Mouse (Mus musculus): ENCODE measurements around the gene Fastkd2. TPM values are rescaled to one million over a fixed set of nuclear protein-coding genes. Genes with fewer than 3 reads are reported as not detected.

Fastkd2 gene
- polyA plus RNA-seq (2012; rRNA removed) = 4.3 and 5.1 TPM in 2 replicates

DNA sequence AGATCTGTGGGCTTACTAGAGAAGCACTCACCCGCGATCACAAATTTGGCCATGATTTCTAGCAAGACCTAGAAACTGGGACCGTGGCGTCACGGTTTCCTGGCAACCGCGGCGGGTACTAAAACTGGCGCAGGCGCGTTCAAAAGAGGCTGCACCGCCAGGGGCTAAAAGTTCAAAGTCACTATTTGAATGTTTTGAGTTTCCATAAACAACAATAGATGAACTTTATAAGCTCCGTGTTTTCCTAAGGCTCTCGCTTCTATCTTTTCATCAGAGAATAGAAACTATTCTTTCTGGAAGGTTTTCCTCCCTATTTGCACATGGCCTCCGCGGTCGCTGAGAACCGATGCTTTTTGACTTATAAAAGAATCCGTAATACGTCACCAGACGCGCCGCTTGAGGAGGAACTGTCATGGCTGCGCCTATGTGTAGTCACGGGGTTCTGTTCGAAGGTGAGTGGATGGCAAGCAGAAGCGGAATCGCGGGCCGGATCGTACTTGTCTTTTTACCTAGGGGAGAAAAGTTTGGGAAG, at the start of gene Fastkd2, which contains the start of gene Mdh1b:
TSS of gene Fastkd2 (plus strand) at position 375 of the 532 bp plus-strand sequence.
TSS of gene Mdh1b (minus strand) at position 79 of the 532 bp plus-strand sequence.
- peak; percentile 71 for DNase-seq (ENCODE audit: low read depth)

DNA sequence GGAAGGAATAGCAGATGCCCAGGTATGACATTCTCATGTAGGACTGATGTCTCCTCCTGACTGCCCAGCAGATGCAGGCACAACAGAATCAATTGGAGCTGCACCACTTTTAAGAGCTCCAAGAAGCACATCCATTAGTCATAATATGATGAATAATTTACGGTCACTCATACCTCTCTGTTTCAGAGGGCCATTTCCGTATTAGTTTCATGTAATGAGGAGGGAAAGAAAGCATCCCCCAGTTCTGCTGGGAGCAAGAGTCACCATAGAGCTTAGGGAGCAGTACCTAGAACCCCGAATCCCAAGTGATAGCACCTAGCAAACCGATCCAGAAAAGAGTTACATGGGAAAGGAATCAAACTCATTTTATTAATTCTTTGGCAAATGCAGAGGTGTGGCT, 43.6 kb upstream of the Fastkd2 start, which contains the start of gene Dytn:
TSS of gene Dytn (minus strand) at position 101 of the 400 bp plus-strand sequence.
- DNase-seq (ENCODE audit: low read depth) = no peak

DNA sequence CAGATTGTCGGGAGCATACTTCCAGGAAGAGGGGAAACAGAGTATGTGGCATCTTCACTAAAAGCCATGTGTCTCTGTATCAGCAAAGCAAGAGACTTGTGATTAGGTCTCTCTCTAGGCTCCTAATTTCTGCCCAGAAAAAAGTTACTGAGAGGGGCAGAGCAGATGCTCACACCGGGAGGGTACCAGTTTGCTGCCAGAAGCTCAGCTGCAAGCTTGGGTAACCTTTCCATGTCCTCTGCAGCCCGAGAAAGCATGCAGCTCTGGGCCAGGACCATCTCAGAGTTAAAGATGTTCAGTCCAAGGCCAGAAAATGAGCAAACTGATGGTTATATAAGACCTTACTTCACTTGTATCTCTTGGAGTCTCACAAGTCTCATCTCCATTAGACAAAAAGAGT, 33.6 kb upstream of the Fastkd2 start:
- DNase-seq (ENCODE audit: low read depth) = no peak

DNA sequence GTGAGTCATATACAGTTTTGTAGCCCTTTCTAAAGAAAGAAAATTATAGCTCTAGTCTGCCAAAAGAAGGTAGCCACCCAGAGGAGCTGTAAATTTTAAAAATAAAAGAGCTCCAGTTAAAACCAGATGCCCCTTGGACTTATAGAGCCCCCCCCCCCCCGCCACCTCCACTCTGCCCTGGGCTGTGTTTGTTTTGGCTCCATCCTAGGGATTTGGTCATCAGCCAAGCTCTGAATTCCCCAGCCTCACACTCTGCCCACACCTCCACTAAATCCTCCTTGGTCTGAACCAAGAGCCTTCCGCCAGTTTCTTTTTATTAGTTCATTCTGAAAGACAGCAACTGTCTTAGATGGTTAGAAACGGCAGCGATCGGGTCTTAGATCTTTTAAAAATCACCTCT, 24.7 kb upstream of the Fastkd2 start:
- DNase-seq (ENCODE audit: low read depth) = no peak

DNA sequence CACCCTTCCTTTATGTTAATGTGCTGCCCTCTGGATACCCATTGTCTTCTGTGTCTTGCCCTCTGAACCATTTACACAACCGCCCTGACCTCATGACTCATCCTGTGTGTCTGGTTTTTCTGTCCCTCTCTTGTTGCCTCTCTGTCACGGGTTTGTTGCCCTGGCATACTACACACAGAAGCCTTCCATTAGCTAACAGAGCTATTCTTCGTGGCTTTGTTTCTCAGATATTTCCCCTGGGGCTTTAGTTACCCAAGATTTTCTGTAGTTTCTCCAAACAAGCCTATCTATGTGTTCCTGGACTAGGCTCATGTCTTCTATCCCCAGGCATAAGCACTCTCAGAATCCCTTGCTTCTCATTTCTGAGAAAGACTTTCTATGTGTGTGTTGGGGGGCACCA, 21.5 kb upstream of the Fastkd2 start:
- peak; percentile 86 for DNase-seq (ENCODE audit: low read depth)

DNA sequence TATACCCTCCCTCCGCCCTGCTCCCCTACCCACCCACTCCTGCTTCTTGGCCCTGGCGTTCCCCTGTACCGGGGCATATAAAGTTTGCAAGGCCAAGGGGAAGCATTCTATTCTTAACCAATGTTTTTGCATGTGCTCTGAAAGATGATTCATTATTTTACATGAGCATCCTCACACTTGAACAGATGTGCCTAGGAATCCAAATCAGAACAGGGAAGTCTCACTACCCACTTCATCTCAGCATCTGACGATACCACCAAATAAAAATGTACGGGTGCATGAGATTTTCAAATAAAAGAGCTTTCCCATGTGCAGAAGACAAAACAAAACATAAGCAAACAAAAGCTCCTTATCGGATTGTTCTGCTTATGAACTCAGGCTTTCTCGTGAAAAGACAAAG, 10.3 kb upstream of the Fastkd2 start:
- DNase-seq (ENCODE audit: low read depth) = no peak

DNA sequence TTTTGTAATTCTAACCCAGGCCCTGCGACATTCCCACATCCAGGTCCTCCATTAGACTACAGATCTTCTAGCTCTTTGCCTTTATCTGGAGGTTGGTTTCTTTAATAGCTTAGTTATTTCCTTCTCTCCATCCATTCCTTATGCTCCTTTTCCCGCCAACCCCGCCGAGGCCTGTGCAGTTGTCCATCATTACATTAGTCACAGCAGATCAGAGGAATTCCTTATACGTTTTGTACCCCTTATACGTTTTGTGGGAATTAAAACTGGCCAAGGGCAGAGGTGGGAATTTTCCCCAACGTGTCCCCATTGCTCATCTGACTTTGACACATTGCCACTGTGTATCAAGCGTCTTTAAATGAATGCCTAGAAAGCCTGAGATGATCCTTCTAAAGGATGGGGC, 618 bp upstream of the Fastkd2 start:
- DNase-seq (ENCODE audit: low read depth) = no peak

DNA sequence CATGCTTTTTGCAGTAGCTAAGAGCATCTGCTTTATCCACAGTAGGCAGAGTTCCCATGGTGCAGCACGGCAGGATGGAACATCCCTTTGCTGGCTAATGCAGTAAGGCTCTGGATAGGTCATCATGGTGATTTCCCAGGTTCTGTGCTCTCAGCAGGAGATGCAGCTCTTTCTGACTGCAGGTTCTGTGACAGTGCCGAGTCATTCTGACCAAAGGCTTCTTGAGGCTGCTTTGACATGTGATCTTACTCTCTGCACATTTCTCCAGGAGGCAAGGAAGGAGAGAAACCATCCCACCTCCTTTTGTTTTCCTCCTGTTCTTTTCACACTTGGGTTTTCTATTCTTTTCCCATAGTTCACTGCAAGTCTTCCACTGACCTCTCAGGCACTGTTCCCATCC, 25.6 kb downstream of the Fastkd2 start:
- no peak for DNase-seq (ENCODE audit: low read depth)

DNA sequence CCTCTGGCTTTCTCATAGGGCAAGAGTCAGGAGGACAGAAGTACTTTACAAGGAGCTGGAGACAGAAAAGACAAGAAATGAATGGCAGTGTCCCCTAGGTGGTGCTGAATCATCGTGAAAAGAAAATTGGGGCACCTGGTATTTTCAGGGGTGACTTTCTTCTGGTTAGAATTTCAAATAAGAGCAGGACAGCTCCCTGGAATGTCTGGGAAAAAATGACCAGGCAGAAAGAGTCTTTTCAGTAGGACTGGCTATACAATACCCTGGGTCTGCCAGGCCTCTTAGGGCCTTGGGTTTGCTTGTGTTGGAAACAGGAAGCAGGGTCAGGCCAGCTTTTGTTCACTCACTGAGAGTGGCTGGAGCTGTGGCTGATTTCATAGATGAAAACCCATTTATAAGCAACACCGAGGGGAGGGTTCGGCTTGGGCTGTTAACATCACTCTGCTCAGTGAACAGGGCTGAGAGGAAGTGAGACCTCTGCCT, 32.8 kb downstream of the Fastkd2 start:
- DNase-seq (ENCODE audit: low read depth) = no peak

DNA sequence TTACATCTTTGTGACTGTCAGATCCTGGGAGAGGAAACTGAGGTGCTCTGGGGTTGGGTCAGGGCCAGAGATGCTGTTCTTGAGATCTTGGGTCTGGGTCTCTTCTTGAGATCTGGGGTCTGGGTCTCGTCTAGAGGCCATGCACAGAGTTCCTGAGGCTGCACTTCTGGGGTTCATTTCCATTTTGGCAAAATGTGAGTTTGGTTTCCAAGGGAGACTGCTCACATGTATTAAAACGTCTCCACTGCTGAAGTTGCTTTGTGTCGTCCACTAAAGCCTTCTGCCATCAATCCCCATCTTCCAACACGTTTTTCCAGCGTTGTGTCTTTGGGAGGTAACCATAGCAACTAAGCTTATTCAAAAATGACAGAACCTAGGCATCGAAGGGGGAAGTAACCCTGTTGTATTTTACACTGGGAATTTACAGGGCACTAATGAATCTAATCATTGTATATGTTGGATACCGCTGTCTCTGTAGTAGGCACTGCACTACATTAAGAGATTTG, 33.5 kb downstream of the Fastkd2 start:
- no peak for DNase-seq (ENCODE audit: low read depth)

DNA sequence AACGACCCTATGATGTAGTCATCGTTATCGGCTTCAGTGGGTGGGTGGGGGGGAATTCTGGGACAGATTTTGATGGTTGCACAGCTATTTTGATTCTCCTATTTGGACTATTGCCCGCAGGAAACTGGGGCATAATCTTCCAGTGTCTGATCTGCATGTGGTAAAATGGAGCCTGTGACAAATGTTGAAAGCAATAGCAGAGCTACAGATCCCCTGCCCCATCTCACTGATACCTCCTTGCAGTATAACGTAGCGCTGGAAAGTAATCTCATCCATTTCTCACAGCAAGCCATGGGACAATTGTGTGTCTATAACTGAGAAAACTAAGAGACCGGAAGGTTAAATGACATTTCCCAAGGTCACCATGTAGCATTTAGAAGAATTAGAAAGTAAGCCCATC, 34.0 kb downstream of the Fastkd2 start:
- DNase-seq (ENCODE audit: low read depth) = no peak

DNA sequence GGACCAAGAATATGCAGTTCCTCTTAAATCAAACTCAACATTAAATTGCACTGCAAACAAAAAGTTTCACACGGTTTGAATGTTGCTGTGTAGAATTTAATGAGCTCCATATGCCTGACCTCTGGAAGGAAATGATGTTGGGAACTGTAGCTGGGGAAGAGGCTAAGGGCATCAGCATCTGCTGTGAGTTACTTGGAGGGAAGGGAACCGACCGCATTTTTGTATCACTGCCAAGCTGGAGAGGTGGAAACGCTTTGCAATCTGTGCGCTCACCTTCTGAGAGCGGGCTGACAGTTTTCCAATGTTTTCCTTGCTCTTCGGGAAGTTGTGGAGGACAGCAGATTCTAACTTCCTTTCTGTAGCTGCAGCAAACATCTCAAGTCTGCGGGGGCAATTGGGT, 37.7 kb downstream of the Fastkd2 start:
- DNase-seq (ENCODE audit: low read depth) = no peak

DNA sequence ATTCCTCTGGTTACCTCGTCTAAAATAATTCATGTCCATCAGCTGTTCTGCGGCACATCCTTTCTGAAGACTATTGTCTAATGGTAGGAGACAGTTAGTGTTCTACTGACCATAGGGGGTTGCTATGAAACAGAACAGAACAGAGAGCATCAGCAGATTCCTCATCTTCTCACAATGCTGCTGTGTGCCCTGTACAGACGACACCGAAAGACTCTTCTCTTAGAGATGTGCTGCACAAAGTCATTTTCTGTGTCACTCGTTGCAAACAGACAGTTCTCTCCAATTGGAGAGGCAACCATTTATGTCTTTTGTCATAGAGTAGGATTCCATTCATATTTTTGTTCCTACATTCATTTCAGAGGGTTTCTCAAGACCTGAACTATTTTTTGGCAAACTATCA, 38.8 kb downstream of the Fastkd2 start, which contains the start of gene 4933402D24Rik:
TSS of gene 4933402D24Rik (minus strand) at position 101 of the 400 bp plus-strand sequence.
- DNase-seq (ENCODE audit: low read depth) = no peak

DNA sequence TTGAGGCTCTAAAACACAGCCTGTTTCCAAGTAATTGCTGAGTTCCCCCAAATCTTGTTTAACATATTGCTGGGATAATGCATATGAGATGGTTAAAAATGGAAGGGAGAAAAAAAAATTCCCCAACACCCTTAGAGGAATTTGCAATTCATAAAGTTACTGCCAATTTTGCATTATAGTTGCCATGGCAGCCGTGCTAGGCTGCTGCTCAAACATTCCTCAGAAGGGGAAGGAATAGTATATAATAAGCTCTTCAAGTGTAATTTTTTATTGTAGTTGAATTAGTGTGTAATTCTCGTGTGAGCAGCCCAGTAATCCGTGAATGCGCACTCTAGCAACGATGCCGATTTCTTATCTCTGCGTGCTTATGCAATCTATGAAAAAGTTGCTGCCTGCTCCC, 39.9 kb downstream of the Fastkd2 start:
- no peak for DNase-seq (ENCODE audit: low read depth)

DNA sequence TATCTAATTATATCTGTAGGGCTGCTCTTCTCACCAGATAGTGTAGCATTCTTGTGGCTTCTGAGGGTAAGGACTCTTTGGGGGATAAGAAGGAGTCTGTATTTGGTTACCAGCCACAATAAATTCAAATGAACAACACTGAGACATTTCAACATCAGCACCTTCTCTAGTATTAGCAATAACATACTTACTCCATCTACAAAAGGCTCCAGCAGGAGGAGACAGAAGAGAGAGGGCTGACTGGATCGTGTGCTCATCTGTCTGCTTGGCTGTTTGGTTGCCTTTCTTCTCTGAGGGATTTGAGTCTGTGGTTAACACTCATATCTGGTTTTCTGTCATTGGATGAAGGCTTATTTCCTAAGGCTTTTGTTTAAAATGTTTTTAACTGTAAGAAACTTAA, 46.0 kb downstream of the Fastkd2 start:
- no peak for DNase-seq (ENCODE audit: low read depth)

DNA sequence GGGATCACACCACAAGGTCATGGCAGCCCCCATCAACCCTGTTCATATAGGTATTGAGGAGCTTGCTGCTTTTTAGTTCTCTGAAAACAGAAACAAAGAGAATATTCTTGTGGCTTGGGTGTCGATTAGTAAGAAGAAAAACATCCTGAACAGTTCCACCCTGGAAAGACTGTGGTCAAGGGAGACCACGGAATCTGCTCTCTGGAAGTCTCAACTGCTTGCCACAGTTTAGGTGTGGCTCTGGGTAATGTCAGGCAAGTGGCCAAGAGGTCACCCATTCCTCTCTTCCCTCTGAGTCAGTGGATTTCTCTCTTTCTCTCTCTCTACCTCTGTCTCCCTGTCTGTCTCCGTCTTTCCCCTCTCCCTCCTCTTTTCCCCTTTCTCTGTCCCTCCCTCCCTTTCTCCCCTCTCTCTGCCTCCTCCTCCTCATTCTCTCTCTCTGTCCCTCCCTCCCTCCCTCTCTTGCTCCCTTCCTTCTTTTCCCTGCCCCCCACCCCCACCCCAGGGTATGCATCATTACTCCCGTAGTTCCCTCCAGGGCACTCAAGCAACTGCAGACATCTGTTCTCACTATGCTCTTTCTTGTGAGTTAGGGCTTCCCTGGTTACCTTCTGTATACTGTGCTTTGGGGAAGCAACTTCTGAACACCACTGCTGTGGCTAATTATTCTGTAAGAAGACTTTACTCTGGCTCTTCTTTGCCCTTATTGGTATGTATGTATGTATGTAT, 46.7 kb downstream of the Fastkd2 start:
- DNase-seq (ENCODE audit: low read depth) = no peak

DNA sequence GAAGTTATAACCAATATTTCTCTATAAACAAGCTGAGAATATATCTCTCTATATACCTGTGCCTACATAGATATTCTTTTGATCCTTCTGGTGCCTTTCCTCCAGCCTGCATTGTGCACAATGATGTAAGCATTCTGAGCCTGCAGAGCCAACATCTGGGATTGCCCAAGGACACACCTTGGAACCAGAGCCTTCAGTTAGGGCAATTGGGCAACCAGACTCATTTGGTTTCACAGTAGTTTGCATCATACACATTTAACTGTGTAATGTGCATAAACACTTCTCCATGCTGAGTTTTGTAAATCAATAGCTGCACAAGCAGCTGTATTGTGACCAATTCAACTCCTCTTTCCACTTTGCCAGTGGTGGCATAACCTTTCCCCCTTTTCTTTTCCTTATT, 63.9 kb downstream of the Fastkd2 start:
- DNase-seq (ENCODE audit: low read depth) = peak; percentile 1

Other genes with a start within 250 kb of the Fastkd2 start
- gene Gm39653, start 114.6 kb upstream of the Fastkd2 start, polyA plus RNA-seq (2012; rRNA removed) = not detected in 2 replicates
- not detected in 2 replicates for gene Dytn, start 43.7 kb upstream of the Fastkd2 start, polyA plus RNA-seq (2012; rRNA removed)
- gene Mdh1b, start 296 bp upstream of the Fastkd2 start, polyA plus RNA-seq (2012; rRNA removed) = 0.26 and 0.49 TPM in 2 replicates
- gene 4933402D24Rik, start 38.7 kb downstream of the Fastkd2 start, polyA plus RNA-seq (2012; rRNA removed) = not detected in 2 replicates